Mouse (Mus musculus): ENCODE results near the gene Zdhhc19. TPM values are rescaled to one million over a fixed set of nuclear protein-coding genes. Genes with fewer than 3 reads are reported as not detected.

The Zdhhc19 gene
- polyA plus RNA-seq, 1 experiment from 2014 or later, result not detected

DNA sequence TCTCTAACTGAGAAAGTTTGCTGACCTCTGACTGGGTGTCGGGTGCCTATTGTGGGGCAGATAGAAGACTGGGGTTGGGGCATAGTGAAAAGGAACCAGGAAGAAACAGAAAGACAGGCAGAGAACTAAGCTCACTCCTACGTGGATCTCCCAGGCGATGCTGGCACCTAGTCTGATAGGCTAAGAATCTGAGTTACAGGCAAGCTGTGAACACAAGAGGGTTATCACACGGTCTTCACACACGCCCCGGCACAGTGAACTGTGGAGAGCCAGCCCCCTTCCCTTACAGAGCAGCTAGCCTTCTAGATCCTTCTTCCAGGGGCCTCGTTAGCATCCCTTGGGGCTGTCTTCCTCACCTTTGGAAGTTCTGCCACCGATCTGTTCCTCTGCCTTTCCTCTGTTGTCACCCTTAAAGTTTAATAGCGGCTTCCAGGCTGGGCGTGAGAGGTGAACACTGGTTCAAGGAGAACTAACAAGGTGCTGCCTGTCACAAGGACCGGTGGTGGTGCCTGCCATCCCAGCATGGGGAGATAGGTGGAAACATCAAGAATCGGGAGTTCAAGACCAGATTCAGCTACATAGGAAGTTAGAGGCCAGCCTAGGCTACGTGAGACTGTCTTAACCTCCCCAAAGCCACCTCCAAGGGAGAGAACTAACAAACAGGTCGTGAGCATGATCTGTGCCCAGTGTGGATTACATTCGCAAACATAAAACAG is 23.7 kb downstream of the Zdhhc19 start:
- no peak overlapping the region for H3K9ac ChIP-seq (replicated peaks; ENCODE audit: low read depth, low read length)
- no peak overlapping the region for H3K4me2 ChIP-seq (ENCODE audit: low read length)
- H3K27me3 ChIP-seq (replicated peaks; ENCODE audit: control insufficient read depth, insufficient read depth, low read length), result no peaks in the 10 kb centered on the region
- H3K27ac ChIP-seq (ENCODE audit: low read length), result no peak overlapping the region
- no peaks in the 10 kb centered on the region for H3K36me3 ChIP-seq (ENCODE audit: control insufficient read depth, insufficient read depth)
- H3K9me3 ChIP-seq (ENCODE audit: control insufficient read depth, low read length), result no peaks in the 10 kb centered on the region
- ATAC-seq, result no peak
- H3K4me1 ChIP-seq (replicated peaks; ENCODE audit: control insufficient read depth, insufficient read depth, low read length), result peaks cover 21% of the 10 kb centered on the region
- no peak overlapping the region for H3K4me3 ChIP-seq (replicated peaks; ENCODE audit: low read length)
- 81% methylated on average over 15 of the region's 15 CpGs for WGBS

DNA sequence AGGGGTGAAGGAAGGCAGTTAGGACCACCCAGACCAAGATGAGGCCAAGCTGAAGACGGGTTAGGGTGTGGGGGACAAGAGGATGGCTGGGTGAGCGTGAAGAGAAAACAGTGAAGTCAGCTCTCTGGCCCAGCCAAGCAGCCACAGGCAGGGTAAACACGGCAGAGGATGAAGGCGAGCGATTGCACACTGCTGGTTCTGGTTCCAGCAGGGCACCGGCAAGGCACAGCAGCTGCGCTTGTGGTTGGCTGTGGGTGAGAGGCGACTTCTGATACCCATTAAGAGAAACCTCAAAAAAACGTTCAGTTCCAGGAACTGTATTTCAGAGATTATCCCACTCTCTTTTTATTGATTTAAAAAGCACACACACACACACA is 24.3 kb downstream of the Zdhhc19 start:
- Histone ChIP-seq H3K36me3 (ENCODE audit: control insufficient read depth, insufficient read depth) (no peaks in the 10 kb centered on the region), H3K4me3 (replicated peaks; ENCODE audit: low read length) (no peak overlapping the region), H3K27ac (ENCODE audit: low read length) (no peak overlapping the region), H3K27me3 (replicated peaks; ENCODE audit: control insufficient read depth, insufficient read depth, low read length) (no peaks in the 10 kb centered on the region), H3K9ac (replicated peaks; ENCODE audit: low read depth, low read length) (no peak overlapping the region), H3K9me3 (ENCODE audit: control insufficient read depth, low read length) (no peaks in the 10 kb centered on the region), H3K4me2 (ENCODE audit: low read length) (no peak overlapping the region), H3K4me1 (replicated peaks; ENCODE audit: control insufficient read depth, insufficient read depth, low read length) (peaks cover 21% of the 10 kb centered on the region)
- ATAC-seq, result no peak
- WGBS, result 33% methylated on average over 9 of the region's 9 CpGs

DNA sequence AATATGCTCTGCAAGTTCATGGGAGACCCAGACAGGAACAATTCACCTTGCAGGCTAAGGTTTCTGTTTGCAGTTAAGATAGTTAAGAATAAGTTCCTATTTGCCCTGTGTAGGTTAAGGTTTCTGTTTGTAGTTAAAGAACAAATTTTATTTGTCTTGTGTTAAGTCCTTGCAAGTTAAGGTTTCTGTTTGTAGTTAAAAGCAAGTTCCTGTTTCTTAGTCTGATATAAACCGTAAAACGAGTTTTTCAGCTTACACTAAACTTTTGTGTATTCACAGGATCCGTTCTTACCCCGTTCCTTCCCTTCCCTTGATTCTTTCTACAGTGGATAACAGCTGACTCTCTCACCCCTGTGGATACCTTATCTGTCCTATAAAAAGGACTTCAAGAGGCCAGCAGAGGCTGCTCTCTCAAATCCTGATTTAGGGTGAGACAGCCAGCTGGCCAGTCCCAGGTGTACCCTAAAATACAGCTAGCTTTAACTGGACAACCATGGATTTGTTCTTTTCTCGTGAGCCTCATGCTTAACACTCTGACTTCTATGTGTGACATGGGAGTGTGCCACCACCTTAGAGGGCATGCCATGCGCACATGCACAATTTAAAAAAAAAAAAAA is 26.6 kb downstream of the Zdhhc19 start:
- no peak overlapping the region for H3K4me2 ChIP-seq (ENCODE audit: low read length)
- no peak overlapping the region for H3K27ac ChIP-seq (ENCODE audit: low read length)
- no peaks in the 10 kb centered on the region for H3K27me3 ChIP-seq (replicated peaks; ENCODE audit: control insufficient read depth, insufficient read depth, low read length)
- no peaks in the 10 kb centered on the region for H3K9me3 ChIP-seq (ENCODE audit: control insufficient read depth, low read length)
- H3K4me1 ChIP-seq (replicated peaks; ENCODE audit: control insufficient read depth, insufficient read depth, low read length), result peaks cover 6% of the 10 kb centered on the region; the same call in 1 of the 2 replicates
- H3K4me3 ChIP-seq (replicated peaks; ENCODE audit: low read length), result no peak overlapping the region
- no peaks in the 10 kb centered on the region for H3K36me3 ChIP-seq (ENCODE audit: control insufficient read depth, insufficient read depth)
- 91% methylated on average over 6 of the region's 6 CpGs for whole genome bisulfite sequencing
- no peak for ATAC-seq
- no peak overlapping the region for H3K9ac ChIP-seq (replicated peaks; ENCODE audit: low read depth, low read length)

DNA sequence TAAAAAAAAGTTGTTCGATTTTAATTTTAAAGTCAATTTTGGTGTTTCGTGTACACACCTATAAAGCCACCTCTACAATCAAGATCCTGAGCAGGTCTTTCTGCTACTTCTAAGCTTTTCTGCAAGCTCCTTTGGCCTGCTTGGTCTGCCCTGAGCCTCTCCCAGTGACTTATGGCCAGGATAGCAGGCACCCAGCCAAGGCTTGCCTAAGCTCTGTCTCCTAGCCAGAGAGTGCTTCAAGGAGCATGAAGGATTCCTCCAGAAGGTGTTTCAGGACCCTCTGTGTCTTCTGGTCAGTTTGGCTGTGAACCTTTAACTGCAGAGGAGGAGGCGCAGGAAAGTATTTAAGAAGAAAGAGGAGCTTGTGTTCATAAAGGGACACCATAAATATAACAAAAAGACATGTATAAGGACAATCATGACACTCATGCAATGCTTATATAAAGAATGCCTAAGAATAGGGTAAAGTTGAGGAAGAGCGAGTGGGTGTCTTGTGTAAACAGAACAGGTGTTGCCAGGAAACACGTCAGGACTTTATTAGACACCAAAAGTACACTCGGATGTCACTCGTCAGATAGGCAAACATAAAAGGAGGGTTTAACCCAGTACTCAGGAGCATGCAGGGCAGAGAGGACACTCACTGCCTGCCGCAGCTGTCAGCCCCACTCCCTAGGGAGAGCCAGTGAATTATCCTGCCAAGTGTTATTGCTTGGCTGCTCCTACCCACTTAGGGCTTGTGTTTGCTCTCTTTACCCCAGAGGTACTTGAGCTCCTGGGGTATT is 27.6 kb downstream of the Zdhhc19 start:
- Histone ChIP-seq H3K9me3 (ENCODE audit: control insufficient read depth, low read length) (no peaks in the 10 kb centered on the region), H3K36me3 (ENCODE audit: control insufficient read depth, insufficient read depth) (no peaks in the 10 kb centered on the region), H3K27me3 (replicated peaks; ENCODE audit: control insufficient read depth, insufficient read depth, low read length) (no peaks in the 10 kb centered on the region), H3K4me2 (ENCODE audit: low read length) (no peak overlapping the region), H3K4me3 (replicated peaks; ENCODE audit: low read length) (no peak overlapping the region), H3K27ac (ENCODE audit: low read length) (no peak overlapping the region), H3K4me1 (replicated peaks; ENCODE audit: control insufficient read depth, insufficient read depth, low read length) (peaks cover 6% of the 10 kb centered on the region; the same call in 1 of the 2 replicates), H3K9ac (replicated peaks; ENCODE audit: low read depth, low read length) (no peak overlapping the region)
- no peak for ATAC-seq
- 74% methylated on average over 8 of the region's 8 CpGs for WGBS

DNA sequence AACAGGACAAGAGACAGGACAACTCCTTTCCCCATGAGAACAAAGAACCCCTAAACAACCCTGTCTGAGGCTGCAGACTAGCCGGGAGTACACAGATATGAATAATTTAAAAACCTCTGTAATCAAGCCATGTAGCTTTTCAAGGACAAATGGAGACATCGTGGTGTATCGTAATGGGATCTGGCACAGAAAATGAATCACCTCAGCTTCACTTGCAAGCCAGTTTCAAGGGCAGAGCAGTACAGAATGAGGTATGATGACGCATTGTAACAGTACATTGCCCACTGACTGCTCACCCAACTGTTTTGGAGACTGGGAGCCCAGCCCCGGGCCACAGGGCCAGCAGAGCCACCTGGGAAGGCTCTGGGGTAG is 28.2 kb downstream of the Zdhhc19 start:
- no peak overlapping the region for H3K9ac ChIP-seq (replicated peaks; ENCODE audit: low read depth, low read length)
- no peak overlapping the region for H3K4me2 ChIP-seq (ENCODE audit: low read length)
- no peaks in the 10 kb centered on the region for H3K27me3 ChIP-seq (replicated peaks; ENCODE audit: control insufficient read depth, insufficient read depth, low read length)
- H3K36me3 ChIP-seq (ENCODE audit: control insufficient read depth, insufficient read depth), result no peaks in the 10 kb centered on the region
- peaks cover 6% of the 10 kb centered on the region; the same call in 1 of the 2 replicates for H3K4me1 ChIP-seq (replicated peaks; ENCODE audit: control insufficient read depth, insufficient read depth, low read length)
- no peaks in the 10 kb centered on the region for H3K9me3 ChIP-seq (ENCODE audit: control insufficient read depth, low read length)
- no peak for ATAC-seq
- no peak overlapping the region for H3K4me3 ChIP-seq (replicated peaks; ENCODE audit: low read length)
- H3K27ac ChIP-seq (ENCODE audit: low read length), result no peak overlapping the region
- WGBS, result 59% methylated on average over 5 of the region's 5 CpGs

DNA sequence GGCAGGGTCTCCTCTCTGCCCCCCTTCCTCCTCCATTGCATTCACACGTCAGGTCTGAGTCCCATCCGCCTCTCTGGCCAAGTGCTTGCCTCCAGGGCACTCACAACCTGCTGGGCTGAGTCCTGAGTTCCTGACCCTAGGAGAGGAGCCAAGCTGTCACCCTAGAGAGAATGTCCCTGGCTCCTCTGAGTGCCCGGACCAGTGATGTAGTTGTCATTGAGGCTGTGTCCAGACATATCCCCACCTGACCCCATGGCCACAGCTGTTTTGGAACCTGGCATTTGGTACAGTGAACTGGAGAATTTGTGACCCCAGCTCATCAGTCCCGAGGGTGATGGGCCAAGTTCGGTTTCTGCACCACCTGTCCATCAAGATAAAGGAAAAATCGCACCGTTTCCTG is 30.8 kb downstream of the Zdhhc19 start:
- H3K4me3 ChIP-seq (replicated peaks; ENCODE audit: low read length), result no peak overlapping the region
- 74% methylated on average over 7 of the region's 7 CpGs for WGBS
- H3K36me3 ChIP-seq (ENCODE audit: control insufficient read depth, insufficient read depth), result no peaks in the 10 kb centered on the region
- ATAC-seq, result no peak
- no peaks in the 10 kb centered on the region for H3K27me3 ChIP-seq (replicated peaks; ENCODE audit: control insufficient read depth, insufficient read depth, low read length)
- H3K9ac ChIP-seq (replicated peaks; ENCODE audit: low read depth, low read length), result no peak overlapping the region
- H3K4me2 ChIP-seq (ENCODE audit: low read length), result no peak overlapping the region
- H3K27ac ChIP-seq (ENCODE audit: low read length), result no peak overlapping the region
- no peaks in the 10 kb centered on the region for H3K9me3 ChIP-seq (ENCODE audit: control insufficient read depth, low read length)
- peaks cover 6% of the 10 kb centered on the region; the same call in 1 of the 2 replicates for H3K4me1 ChIP-seq (replicated peaks; ENCODE audit: control insufficient read depth, insufficient read depth, low read length)

DNA sequence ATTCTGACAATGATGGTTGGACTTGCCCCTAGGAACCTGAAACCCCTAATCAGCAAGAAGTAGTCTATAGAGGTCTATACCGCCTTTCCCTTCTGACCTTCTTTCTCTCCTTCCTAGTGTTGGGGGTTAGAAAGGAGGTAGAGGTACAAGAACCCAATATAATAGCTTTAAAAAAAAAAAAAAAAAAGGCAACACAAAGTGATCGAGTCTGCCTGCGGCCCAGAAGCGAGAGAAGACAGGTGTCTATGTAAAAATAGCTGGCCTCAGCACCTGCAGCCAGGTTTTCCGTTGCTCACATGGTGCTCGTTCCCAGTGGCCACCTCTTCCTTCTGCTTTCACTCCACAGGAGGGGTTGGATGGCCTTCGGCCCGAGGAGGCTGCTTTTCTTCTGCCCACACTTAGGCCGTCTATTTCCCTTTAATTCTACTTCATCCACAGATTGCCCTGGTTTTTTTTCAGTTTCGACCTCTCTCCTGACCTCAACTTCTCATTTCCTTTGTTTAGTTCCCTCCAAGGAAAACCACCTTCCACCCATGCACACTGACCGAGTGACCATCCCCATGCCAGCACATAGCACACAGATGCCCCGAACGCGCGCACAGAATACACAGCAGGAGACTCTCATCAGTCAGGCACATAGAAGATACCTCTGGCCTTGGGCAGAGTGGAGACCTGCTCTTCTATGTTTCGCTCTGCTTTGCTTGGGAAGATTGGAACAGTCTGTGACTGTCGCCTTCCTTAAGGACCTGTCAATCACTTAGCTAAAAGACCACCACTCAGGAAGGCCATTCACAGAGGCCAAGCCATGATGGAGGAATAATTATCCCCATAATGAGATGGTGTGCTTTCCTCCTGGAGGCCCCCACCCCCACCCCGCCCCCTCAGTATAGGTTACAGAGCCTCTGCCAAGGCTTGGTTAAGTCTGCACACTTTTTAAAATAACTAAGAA is 37.1 kb downstream of the Zdhhc19 start:
- H3K9ac ChIP-seq (replicated peaks; ENCODE audit: low read depth, low read length), result no peak overlapping the region
- H3K36me3 ChIP-seq (ENCODE audit: control insufficient read depth, insufficient read depth), result no peaks in the 10 kb centered on the region
- H3K27ac ChIP-seq (ENCODE audit: low read length), result no peak overlapping the region
- no peak overlapping the region for H3K4me2 ChIP-seq (ENCODE audit: low read length)
- no peak; the same call in 1 of the 2 replicates for ATAC-seq
- H3K27me3 ChIP-seq (replicated peaks; ENCODE audit: control insufficient read depth, insufficient read depth, low read length), result no peaks in the 10 kb centered on the region
- H3K4me1 ChIP-seq (replicated peaks; ENCODE audit: control insufficient read depth, insufficient read depth, low read length), result peaks cover 12% of the 10 kb centered on the region; the same call in 1 of the 2 replicates
- no peaks in the 10 kb centered on the region for H3K9me3 ChIP-seq (ENCODE audit: control insufficient read depth, low read length)
- WGBS, result 43% methylated on average over 18 of the region's 18 CpGs
- no peak overlapping the region for H3K4me3 ChIP-seq (replicated peaks; ENCODE audit: low read length)

DNA sequence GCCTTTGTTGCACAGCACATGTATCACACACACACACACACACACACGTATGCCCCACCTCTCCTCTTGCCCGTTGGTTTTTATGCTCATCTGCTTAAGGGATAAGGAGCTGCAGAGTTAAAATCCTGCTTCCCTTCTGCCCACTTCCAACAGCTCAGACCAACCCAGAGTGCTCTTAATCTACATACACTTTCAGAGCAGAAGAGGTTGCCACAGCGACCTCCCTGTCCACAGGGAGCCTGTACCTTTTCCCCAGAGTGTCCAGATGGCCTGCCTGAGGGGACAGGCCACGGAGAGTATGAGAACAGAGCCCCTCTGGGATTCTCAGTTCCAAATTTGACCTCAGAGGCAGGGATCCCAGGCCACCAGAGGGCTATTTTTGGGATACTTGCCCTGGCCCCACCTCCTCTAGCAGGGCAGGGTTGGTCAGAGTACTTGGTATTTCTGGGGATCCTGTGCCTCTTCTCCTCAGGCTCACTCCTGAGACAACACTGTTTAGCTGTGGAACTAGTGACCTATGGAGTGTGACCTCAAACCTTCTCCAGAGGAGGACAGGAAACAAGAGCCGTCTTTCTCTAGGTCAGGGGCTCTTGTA is 39.2 kb downstream of the Zdhhc19 start:
- Histone ChIP-seq H3K4me3 (replicated peaks; ENCODE audit: low read length) (no peak overlapping the region), H3K36me3 (ENCODE audit: control insufficient read depth, insufficient read depth) (no peaks in the 10 kb centered on the region), H3K27ac (ENCODE audit: low read length) (no peak overlapping the region), H3K4me2 (ENCODE audit: low read length) (no peak overlapping the region), H3K27me3 (replicated peaks; ENCODE audit: control insufficient read depth, insufficient read depth, low read length) (no peaks in the 10 kb centered on the region), H3K4me1 (replicated peaks; ENCODE audit: control insufficient read depth, insufficient read depth, low read length) (peaks cover 12% of the 10 kb centered on the region; the same call in 1 of the 2 replicates), H3K9ac (replicated peaks; ENCODE audit: low read depth, low read length) (no peak overlapping the region), H3K9me3 (ENCODE audit: control insufficient read depth, low read length) (no peaks in the 10 kb centered on the region)
- WGBS, result 34% methylated on average over 5 of the region's 5 CpGs
- no peak for ATAC-seq

Measured in forebrain, embryonic 16.5 days (tissue).